Comparison of ENCODE assay signal across 9 mouse cellular contexts in genomic region chr14:55767519-55768414, GRCm38 (mm10). TPM values are rescaled to one million over a fixed set of nuclear protein-coding genes. Genes with fewer than 3 reads are reported as not detected.
DNase-seq lines count a peak whose midpoint lies in the region; ATAC-seq lines count a peak whose summit lies in the region.
"Had no signal": no experiment of that assay in that cellular context is flagged by ENCODE, and none has a peak within 500 bp of the region (broad histone marks: within the 10 kb centered on the region; RNA-seq: fewer than 3 reads in every experiment).

No protein-coding gene starts in this region.

- H3K9me3 ChIP-seq in intestine, embryonic 15.5 days, result no peaks in the 10 kb centered on the region
- no peaks in the 10 kb centered on the region for H3K9me3 ChIP-seq in liver, embryonic 15.5 days (replicated peaks)
- no peaks in the 10 kb centered on the region for H3K9me3 ChIP-seq in neural tube, embryonic 11.5 days (ENCODE audit: control insufficient read depth, low read length)

- no peaks in the 10 kb centered on the region for H3K36me3 ChIP-seq in intestine, embryonic 15.5 days
- no peaks in the 10 kb centered on the region for H3K36me3 ChIP-seq in liver, embryonic 15.5 days (replicated peaks)
- H3K36me3 ChIP-seq in neural tube, embryonic 11.5 days (ENCODE audit: control insufficient read depth, insufficient read depth, low read length), result no peaks in the 10 kb centered on the region

- ATAC-seq in intestine, embryonic 15.5 days, result peak; percentile 73
- peak; percentile 18; the same call in 1 of the 2 replicates for ATAC-seq in liver, embryonic 15.5 days (ENCODE audit: insufficient read depth)
- ATAC-seq in neural tube, embryonic 11.5 days (ENCODE audit: insufficient read depth, low FRiP score, low TSS enrichment), result peak; percentile 48

- peak overlapping the region; percentile 93 for H3K4me2 ChIP-seq in intestine, embryonic 15.5 days (replicated peaks)
- H3K4me2 ChIP-seq in liver, embryonic 15.5 days, result peak overlapping the region; percentile 81
- H3K4me2 ChIP-seq in neural tube, embryonic 11.5 days (ENCODE audit: low read depth), result peak overlapping the region; percentile 70

- 12% methylated on average over 52 of the region's 52 CpGs for WGBS in intestine, embryonic 15.5 days
- 9% methylated on average over 52 of the region's 52 CpGs for WGBS in liver, embryonic 15.5 days (ENCODE audit: insufficient replicate concordance)
- 12% methylated on average over 52 of the region's 52 CpGs for WGBS in neural tube, embryonic 11.5 days

- peak overlapping the region; percentile 41 for H3K4me3 ChIP-seq in intestine, embryonic 15.5 days (replicated peaks)
- peak overlapping the region; percentile 51 for H3K4me3 ChIP-seq in liver, embryonic 15.5 days (replicated peaks)
- H3K4me3 ChIP-seq in neural tube, embryonic 11.5 days (ENCODE audit: low read depth, low read length), result peak overlapping the region; percentile 34

- H3K27me3 ChIP-seq in intestine, embryonic 15.5 days (replicated peaks), result peaks cover 14% of the 10 kb centered on the region
- H3K27me3 ChIP-seq in liver, embryonic 15.5 days, result peaks cover 60% of the 10 kb centered on the region
- H3K27me3 ChIP-seq in neural tube, embryonic 11.5 days (ENCODE audit: control insufficient read depth, insufficient read depth, low read length), result peaks cover 42% of the 10 kb centered on the region

- DNase-seq in right cerebral cortex, adult 2 months (ENCODE audit: low spot score in 2 of 2), result peak; percentile 39 to 58
- DNase-seq in right cerebral cortex, postnatal 36 days (ENCODE audit: low spot score in 2 of 2), result no peak
- DNase-seq in cerebellum, adult 9-10 months, result peak; percentile 82
- peak; percentile 64 for DNase-seq in gastrocnemius, postnatal 14 days
- peak; percentile 64 for DNase-seq in neural tube, embryonic 11.5 days (ENCODE audit: low spot score)
- DNase-seq in layer of hippocampus, adult 9-10 months (ENCODE audit: low spot score), result no peak

- no peak overlapping the region for H3K27ac ChIP-seq in intestine, embryonic 15.5 days
- no peak overlapping the region for H3K27ac ChIP-seq in liver, embryonic 15.5 days (replicated peaks)
- H3K27ac ChIP-seq in neural tube, embryonic 11.5 days (ENCODE audit: low read depth, low read length), result no peak overlapping the region
- H3K27ac ChIP-seq: macrophage had no signal

- peaks cover 7% of the 10 kb centered on the region; the same call in 1 of the 2 replicates for H3K4me1 ChIP-seq in intestine, embryonic 15.5 days (replicated peaks)
- peaks cover 41% of the 10 kb centered on the region for H3K4me1 ChIP-seq in liver, embryonic 15.5 days (replicated peaks)
- 0 out of 2 replicates have a peak, but pooled peaks cover 4% of the 10 kb centered on the region for H3K4me1 ChIP-seq in neural tube, embryonic 11.5 days (ENCODE audit: control insufficient read depth, insufficient read depth, low read length)

- peak overlapping the region; percentile 58 for H3K9ac ChIP-seq in intestine, embryonic 15.5 days
- H3K9ac ChIP-seq in liver, embryonic 15.5 days, result peak overlapping the region; percentile 43; the same call in 1 of the 2 replicates
- H3K9ac ChIP-seq in neural tube, embryonic 11.5 days (ENCODE audit: low read length), result peak overlapping the region; percentile 59

- intact Hi-C loops in gastrocnemius, postnatal 14 days (cut with DNase I; ENCODE audit: low total_unique reads), result no loop called here

RNA-seq across cellular contexts. Expression of gene Ltb4r1, which starts 2.0 kb away (rescaled TPM):
- under 1 TPM; 0.22 to 0.39 TPM for total RNA-seq in gastrocnemius, postnatal 14 days (2021)
- 0.93 and 1.0 TPM in 2 replicates for polyA plus RNA-seq in intestine, embryonic 15.5 days (2015; fragmentation: Nextera tagmentation; extraction: Ambion mirVana)
- 14.0 and 14.5 TPM in 2 replicates for polyA plus RNA-seq in liver, embryonic 15.5 days (2015; fragmentation: Nextera tagmentation; extraction: Ambion mirVana)
- polyA plus RNA-seq in neural tube, embryonic 11.5 days (2014; fragmentation: Nextera tagmentation; extraction: Ambion mirVana), result 0.18 and 0.27 TPM in 2 replicates

RNA-seq across cellular contexts. Expression of gene Ltb4r2, which starts 6.5 kb away (rescaled TPM):
- total RNA-seq in gastrocnemius, postnatal 14 days (2021), result under 1 TPM in 1 of 2 experiments, not detected in 1; 0.12 TPM
- 0.31 and 0.52 TPM in 2 replicates for polyA plus RNA-seq in intestine, embryonic 15.5 days (2015; fragmentation: Nextera tagmentation; extraction: Ambion mirVana)
- 0.74 and 0.93 TPM in 2 replicates for polyA plus RNA-seq in liver, embryonic 15.5 days (2015; fragmentation: Nextera tagmentation; extraction: Ambion mirVana)
- polyA plus RNA-seq in neural tube, embryonic 11.5 days (2014; fragmentation: Nextera tagmentation; extraction: Ambion mirVana), result 0.20 and 0.52 TPM in 2 replicates
- polyA plus RNA-seq: macrophage had no signal

RNA-seq across cellular contexts. Expression of gene Cideb, which starts 9.5 kb away (rescaled TPM):
- not detected for total RNA-seq in gastrocnemius, postnatal 14 days (2021)
- 52.7 and 63.5 TPM in 2 replicates for polyA plus RNA-seq in intestine, embryonic 15.5 days (2015; fragmentation: Nextera tagmentation; extraction: Ambion mirVana)
- polyA plus RNA-seq in liver, embryonic 15.5 days (2015; fragmentation: Nextera tagmentation; extraction: Ambion mirVana), result 57.5 and 77.8 TPM in 2 replicates
- polyA plus RNA-seq in neural tube, embryonic 11.5 days (2014; fragmentation: Nextera tagmentation; extraction: Ambion mirVana), result 0.32 TPM in 1 of 2 replicates, not detected in the other

RNA-seq across cellular contexts. Expression of gene Adcy4, which starts 16.1 kb away (rescaled TPM):
- total RNA-seq in gastrocnemius, postnatal 14 days (2021), result 1 to 10 TPM; 7.1 to 8.6 TPM
- polyA plus RNA-seq in intestine, embryonic 15.5 days (2015; fragmentation: Nextera tagmentation; extraction: Ambion mirVana), result 6.7 and 7.0 TPM in 2 replicates
- 1.4 and 1.9 TPM in 2 replicates for polyA plus RNA-seq in liver, embryonic 15.5 days (2015; fragmentation: Nextera tagmentation; extraction: Ambion mirVana)
- 8.9 and 9.0 TPM in 2 replicates for polyA plus RNA-seq in neural tube, embryonic 11.5 days (2014; fragmentation: Nextera tagmentation; extraction: Ambion mirVana)

RNA-seq across cellular contexts. Expression of gene Ripk3, which starts 20.9 kb away (rescaled TPM):
- 1 to 10 TPM; 2.4 to 2.6 TPM for total RNA-seq in gastrocnemius, postnatal 14 days (2021)
- polyA plus RNA-seq in intestine, embryonic 15.5 days (2015; fragmentation: Nextera tagmentation; extraction: Ambion mirVana), result 45.2 and 45.6 TPM in 2 replicates
- polyA plus RNA-seq in liver, embryonic 15.5 days (2015; fragmentation: Nextera tagmentation; extraction: Ambion mirVana), result 16.9 and 19.7 TPM in 2 replicates
- 14.2 and 16.6 TPM in 2 replicates for polyA plus RNA-seq in neural tube, embryonic 11.5 days (2014; fragmentation: Nextera tagmentation; extraction: Ambion mirVana)

Comparison
In these comparisons a context has a peak if more than half of its experiments do, and no peak if none do; other contexts are left out.
1. DNase-seq: peak in right cerebral cortex, adult 2 months (2 of 2), cerebellum, adult 9-10 months (single experiment), gastrocnemius, postnatal 14 days (single experiment) and neural tube, embryonic 11.5 days (single experiment); none in right cerebral cortex, postnatal 36 days (0 of 2) and layer of hippocampus, adult 9-10 months (single experiment).
2. ATAC-seq: peak in every context shown above with its lines; median percentile 73 in intestine, embryonic 15.5 days; 48 in neural tube, embryonic 11.5 days; 18 in liver, embryonic 15.5 days.
3. RNA of gene Cideb, which starts 9.5 kb away (polyA plus RNA-seq): 57.5 to 77.8 TPM in liver, embryonic 15.5 days and 52.7 to 63.5 TPM in intestine, embryonic 15.5 days; 0.32 TPM in neural tube, embryonic 11.5 days; every median in the first group is over 10 times any median in the second.
4. Peak in every context shown above with its lines, with median percentiles within 50 percentile points of each other: H3K4me2 ChIP-seq, H3K4me3 ChIP-seq and H3K9ac ChIP-seq.